Mouse (Mus musculus): Measurements from ENCODE around the gene Hic2. TPM values are rescaled to one million over a fixed set of nuclear protein-coding genes. Genes with fewer than 3 reads are reported as not detected.

Gene Hic2
- polyA plus RNA-seq, 1 experiment from 2014 or later, result 13.8 TPM

DNA sequence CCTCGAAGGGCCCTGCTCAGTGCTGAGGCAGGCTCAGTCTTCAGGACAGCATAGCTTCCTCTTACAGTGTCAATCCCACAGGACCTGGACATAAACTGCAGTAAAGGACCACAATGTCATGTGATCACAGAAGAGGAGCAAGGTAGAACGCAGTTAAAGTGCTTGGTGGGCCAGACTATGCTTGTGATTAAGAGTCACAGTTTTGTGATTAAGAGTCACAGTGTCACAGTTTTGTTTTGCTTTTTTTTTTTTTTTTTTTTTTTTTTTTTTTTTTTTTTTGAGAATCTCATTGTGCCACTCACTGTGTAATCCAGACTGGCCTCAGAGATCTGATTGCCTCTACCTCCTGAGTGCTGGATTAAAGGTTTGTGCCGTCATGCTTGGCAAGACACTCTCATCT, 32.7 kb downstream of the Hic2 start:
- 83% methylated on average over 3 of the region's 3 CpGs for WGBS

DNA sequence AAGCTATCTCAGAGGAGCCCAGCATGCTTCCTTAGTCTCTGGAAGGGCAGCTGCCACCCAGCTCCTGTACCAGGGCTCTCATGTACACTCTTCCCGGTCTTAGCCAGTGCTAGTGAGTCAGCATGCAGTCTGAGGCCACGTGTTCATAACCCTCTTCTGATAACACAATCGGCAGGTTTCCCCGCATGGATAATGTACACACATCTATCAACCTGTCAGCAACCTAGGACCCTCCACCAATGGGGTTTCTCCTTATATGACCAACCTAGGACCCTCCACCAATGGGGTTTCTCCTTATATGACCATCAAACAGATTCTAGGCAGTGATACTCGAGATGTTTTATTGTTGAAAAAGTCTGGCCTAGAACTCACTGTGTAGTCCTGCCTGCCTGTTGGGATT, 34.6 kb downstream of the Hic2 start:
- Histone ChIP-seq H3K27ac (no peak overlapping the region), H3K36me3 (no peaks in the 10 kb centered on the region), H3K4me1 (no peaks in the 10 kb centered on the region), H3K4me2 (replicated peaks) (no peak overlapping the region), H3K9me3 (replicated peaks) (0 out of 2 replicates have a peak, but pooled peaks cover 11% of the 10 kb centered on the region), H3K4me3 (no peak overlapping the region), H3K27me3 (no peaks in the 10 kb centered on the region), H3K9ac (no peak overlapping the region)
- WGBS, result 68% methylated on average over 5 of the region's 5 CpGs
- ATAC-seq (ENCODE audit: low FRiP score), result peak; percentile 21; the same call in 1 of the 2 replicates

More for the DNA sequence above, 32.7 kb downstream of the Hic2 start:
- no peaks in the 10 kb centered on the region for H3K4me1 ChIP-seq
- no peak overlapping the region for H3K9ac ChIP-seq
- H3K27me3 ChIP-seq, result no peaks in the 10 kb centered on the region
- H3K36me3 ChIP-seq, result peaks cover 11% of the 10 kb centered on the region
- H3K9me3 ChIP-seq (replicated peaks), result 0 out of 2 replicates have a peak, but pooled peaks cover 11% of the 10 kb centered on the region
- H3K4me2 ChIP-seq (replicated peaks), result no peak overlapping the region
- no peak overlapping the region for H3K4me3 ChIP-seq
- ATAC-seq (ENCODE audit: low FRiP score), result no peak
- H3K27ac ChIP-seq, result no peak overlapping the region

DNA sequence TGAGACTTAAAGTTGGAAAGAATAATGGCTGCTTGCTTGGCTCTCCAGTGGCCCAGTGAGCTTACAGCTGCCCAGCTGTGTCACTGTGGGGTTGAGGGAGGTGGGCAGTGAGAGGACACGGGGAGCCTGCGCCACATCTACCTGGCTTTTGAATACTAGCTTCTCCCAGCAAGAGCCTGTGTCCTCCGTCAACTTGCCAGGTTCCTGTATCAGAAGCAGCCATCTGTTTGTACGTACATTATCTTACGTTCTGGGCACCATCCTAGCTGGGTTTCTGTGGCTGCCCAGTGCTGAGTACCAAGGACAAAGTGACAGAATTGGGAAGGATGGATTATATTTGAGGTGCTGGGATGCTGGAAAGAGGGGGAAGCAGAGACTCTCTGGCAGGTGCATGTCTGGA, 36.5 kb downstream of the Hic2 start:
- H3K27me3 ChIP-seq, result no peaks in the 10 kb centered on the region
- no peak overlapping the region for H3K4me3 ChIP-seq
- no peak overlapping the region for H3K4me2 ChIP-seq (replicated peaks)
- no peaks in the 10 kb centered on the region for H3K4me1 ChIP-seq
- 93% methylated on average over 5 of the region's 5 CpGs for WGBS
- no peaks in the 10 kb centered on the region for H3K36me3 ChIP-seq
- H3K9me3 ChIP-seq (replicated peaks), result 0 out of 2 replicates have a peak, but pooled peaks cover 11% of the 10 kb centered on the region
- H3K9ac ChIP-seq, result no peak overlapping the region
- ATAC-seq (ENCODE audit: low FRiP score), result no peak
- H3K27ac ChIP-seq, result no peak overlapping the region

DNA sequence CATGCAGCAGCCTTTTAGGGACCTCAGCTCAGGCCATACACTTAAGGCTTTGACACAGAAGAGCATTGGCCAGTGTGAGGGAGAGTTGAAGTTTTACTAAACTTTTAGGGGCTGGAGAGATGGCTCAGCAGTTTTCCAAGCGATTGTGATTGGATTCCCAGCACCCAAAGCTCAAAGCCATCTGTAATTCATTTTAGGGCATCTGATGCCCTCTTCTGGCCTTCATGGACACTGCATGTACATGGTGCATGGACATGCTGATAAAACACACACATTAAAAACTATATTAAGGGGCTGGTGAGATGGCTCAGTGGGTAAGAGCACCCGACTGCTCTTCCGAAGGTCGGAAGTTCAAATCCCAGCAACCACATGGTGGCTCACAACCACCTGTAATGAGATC, 37.8 kb downstream of the Hic2 start:
- Histone ChIP-seq H3K27ac (no peak overlapping the region), H3K36me3 (no peaks in the 10 kb centered on the region), H3K4me3 (no peak overlapping the region), H3K4me2 (replicated peaks) (no peak overlapping the region), H3K9me3 (replicated peaks) (0 out of 2 replicates have a peak, but pooled peaks cover 11% of the 10 kb centered on the region), H3K27me3 (no peaks in the 10 kb centered on the region), H3K4me1 (peaks cover under 1% of the 10 kb centered on the region; the same call in 1 of the 2 replicates), H3K9ac (no peak overlapping the region)
- ATAC-seq (ENCODE audit: low FRiP score), result no peak
- 73% methylated on average over 4 of the region's 4 CpGs for WGBS

DNA sequence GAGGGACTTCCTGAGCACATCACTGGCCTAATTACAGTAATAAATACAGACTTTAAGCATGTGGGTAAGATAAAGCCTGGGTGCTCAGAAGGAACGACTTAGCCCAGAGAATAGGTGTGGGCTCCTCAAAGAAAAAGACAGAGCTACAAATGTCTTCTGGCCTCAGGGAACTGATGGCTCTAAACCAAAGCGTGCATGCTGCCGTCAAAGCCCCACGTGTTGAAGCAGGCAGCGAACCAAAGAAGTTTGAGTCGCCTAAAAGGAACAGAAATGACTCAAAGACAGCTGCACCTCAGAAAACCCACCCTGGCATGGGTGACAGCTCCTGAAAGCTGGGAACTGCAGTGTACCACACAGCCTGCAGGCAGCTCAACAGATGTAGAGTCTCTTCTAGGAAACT, 38.5 kb downstream of the Hic2 start:
- H3K9me3 ChIP-seq (replicated peaks), result 0 out of 2 replicates have a peak, but pooled peaks cover 11% of the 10 kb centered on the region
- ATAC-seq (ENCODE audit: low FRiP score), result no peak
- peaks cover 4% of the 10 kb centered on the region for H3K27me3 ChIP-seq
- H3K36me3 ChIP-seq, result no peaks in the 10 kb centered on the region
- no peak overlapping the region for H3K4me3 ChIP-seq
- H3K9ac ChIP-seq, result no peak overlapping the region
- no peak overlapping the region for H3K27ac ChIP-seq
- H3K4me2 ChIP-seq (replicated peaks), result no peak overlapping the region
- WGBS, result 86% methylated on average over 6 of the region's 6 CpGs
- peaks cover 8% of the 10 kb centered on the region for H3K4me1 ChIP-seq

DNA sequence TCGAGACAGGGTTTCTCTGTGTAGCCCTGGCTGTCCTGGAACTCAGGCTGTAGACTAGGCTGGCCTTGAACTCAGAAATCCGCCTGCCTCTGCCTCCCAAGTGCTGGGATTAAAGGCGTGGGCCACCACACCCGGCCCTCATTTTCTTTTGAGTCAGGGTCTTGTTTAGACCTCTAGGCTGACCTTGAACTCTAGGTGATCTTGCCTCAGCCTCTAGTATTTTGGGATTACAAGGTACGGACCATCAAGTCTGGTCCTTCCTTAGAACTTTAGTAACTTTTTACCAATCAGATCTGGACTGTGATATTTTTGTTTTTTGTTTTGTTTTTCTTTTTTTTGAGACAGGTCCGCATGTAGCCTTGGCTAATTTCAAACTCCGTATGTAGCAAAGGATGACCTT, 42.3 kb downstream of the Hic2 start, which contains the start of gene Tmem191c:
TSS of gene Tmem191c (plus strand) at position 357 of the 400 bp plus-strand sequence.
- Histone ChIP-seq H3K27me3 (peaks cover 37% of the 10 kb centered on the region), H3K4me1 (peaks cover 22% of the 10 kb centered on the region), H3K27ac (peak within 1 kb of the TSS; percentile 75), H3K4me3 (peak within 1 kb of the TSS; percentile 49), H3K4me2 (replicated peaks) (peak within 1 kb of the TSS; percentile 84), H3K9me3 (replicated peaks) (0 out of 2 replicates have a peak, but pooled peaks cover 5% of the 10 kb centered on the region), H3K36me3 (peaks cover 18% of the 10 kb centered on the region), H3K9ac (peak within 1 kb of the TSS; percentile 59)
- WGBS, result 56% methylated on average over 7 of the region's 7 CpGs
- no peak for ATAC-seq (ENCODE audit: low FRiP score)

DNA sequence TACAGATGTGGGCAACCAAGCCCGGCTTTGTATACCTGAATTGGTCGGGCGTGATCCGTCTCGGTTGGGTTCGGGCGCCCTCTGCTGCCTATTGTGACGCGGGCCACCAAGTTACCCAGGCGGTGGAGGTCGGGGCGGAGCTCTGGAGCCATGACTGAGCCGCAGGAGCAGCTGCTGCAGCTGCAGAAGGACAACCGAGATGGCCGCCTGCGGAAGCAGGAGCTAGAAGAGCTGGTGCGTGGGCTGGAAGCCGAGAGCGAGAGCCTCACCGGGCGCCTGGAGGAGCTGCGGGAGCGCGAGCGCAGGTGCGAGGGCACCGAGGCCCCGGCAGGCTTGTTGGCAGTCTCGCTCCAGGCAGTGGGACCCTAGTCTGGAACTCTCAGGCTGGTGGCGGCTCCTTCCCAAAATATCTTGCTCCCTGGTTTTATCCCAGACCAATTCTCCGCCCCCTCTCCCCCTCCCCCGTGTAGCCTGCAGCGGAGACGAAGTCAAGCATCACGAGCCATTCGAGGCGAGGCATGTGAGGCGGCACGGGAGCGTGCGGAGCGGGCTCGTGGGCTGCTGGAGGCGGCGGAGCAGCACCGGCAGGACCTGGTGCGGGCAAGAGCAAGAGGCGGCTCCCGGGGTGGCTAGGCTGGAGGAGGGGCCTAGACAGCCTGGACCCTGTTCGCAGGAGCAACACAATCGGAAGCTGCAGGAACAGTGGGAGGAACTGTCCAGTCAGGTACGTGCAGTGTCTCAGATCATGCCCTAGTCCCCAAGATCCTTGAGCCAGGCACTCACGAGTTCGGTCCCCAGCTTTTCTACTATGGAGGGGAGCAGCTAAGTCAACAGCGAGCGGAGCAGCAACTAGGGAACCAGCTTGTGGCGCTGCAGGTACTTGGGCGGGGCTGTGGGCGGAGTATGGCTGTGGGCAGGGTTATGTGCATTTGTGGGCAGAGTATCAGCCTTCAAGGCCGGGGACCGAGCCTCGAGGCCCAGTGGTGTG, 43.1 kb downstream of the Hic2 start:
- peak; percentile 89 for ATAC-seq (ENCODE audit: low FRiP score)
- peak overlapping the region; percentile 75 for H3K27ac ChIP-seq
- WGBS, result under 1% methylated on average over 62 of the region's 62 CpGs

DNA sequence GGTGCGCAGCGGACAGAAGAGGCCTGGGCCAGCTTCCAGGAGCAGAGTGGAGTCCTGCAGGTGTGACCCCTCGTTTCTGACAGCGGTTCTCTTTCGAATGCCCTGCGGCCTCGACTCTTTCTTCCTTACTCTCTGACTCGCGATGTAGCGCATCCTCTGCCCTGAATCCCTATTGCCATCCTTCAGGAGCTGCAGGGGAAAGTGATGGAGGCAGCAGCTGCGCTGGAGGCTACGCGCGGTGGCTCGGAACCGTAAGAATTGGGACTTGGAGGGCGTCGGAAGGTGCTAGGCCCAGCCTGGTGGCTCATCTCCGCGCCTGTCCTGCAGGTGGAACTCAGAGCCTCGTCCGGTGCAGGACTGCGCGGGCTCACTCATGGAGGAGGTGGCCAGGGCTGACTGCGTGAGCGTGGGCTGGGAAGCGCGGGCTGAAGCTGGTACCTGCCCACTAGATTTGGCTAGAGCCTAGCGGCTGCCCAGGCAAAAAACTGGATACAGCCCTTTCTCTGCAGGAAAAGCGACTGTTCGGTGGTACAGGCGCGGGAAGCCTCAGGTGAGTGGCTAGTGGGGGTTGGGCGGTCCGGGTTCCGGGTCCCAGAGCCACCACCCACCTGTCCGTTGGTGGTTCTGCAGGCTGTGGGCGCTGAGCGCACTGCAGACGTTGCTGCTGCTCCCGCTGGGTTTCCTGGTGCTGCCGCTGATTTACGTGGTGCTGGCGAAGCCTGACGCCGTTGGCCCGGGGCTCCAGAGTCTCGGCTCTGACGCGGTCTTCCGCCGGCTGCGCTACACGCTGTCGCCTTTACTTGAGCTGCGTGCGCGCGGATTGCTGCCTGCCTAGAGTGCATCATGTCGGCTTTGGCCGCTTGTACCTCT, 44.2 kb downstream of the Hic2 start:
- peak overlapping the region; percentile 29 for H3K9ac ChIP-seq
- peak; percentile 20; the same call in 1 of the 2 replicates for ATAC-seq (ENCODE audit: low FRiP score)
- WGBS, result 3% methylated on average over 61 of the region's 61 CpGs

More for the DNA sequence above, 43.1 kb downstream of the Hic2 start:
- H3K4me1 ChIP-seq, result peaks cover 22% of the 10 kb centered on the region
- peaks cover 24% of the 10 kb centered on the region for H3K36me3 ChIP-seq
- peak overlapping the region; percentile 59 for H3K9ac ChIP-seq
- no peaks in the 10 kb centered on the region for H3K9me3 ChIP-seq (replicated peaks)
- peak overlapping the region; percentile 84 for H3K4me2 ChIP-seq (replicated peaks)
- H3K4me3 ChIP-seq, result peak overlapping the region; percentile 49
- H3K27me3 ChIP-seq, result peaks cover 37% of the 10 kb centered on the region

DNA sequence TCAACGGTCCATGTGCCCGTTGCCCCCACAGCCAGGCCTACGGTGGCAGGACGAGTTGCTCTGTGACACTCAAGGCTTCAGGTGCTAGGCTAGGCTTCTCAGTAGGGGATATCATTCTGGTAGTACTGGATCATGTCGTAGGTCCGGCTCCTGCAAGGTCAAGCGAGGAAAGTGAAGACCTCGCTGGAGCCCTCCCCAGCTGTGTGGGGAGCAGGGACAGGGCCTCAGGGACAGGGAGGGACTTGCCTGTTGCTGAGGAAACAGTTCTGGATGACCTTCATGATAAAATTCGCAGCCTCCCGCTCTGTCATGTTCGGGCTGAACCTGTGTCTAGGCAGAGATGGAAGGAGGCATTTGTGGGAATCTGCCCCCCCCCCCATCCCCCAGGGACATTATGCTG, 47.1 kb downstream of the Hic2 start:
- H3K27ac ChIP-seq, result no peak overlapping the region
- ATAC-seq (ENCODE audit: low FRiP score), result no peak
- peaks cover 22% of the 10 kb centered on the region for H3K4me1 ChIP-seq
- H3K27me3 ChIP-seq, result peaks cover 37% of the 10 kb centered on the region
- H3K4me3 ChIP-seq, result no peak overlapping the region
- 93% methylated on average over 11 of the region's 11 CpGs for WGBS
- H3K36me3 ChIP-seq, result peaks cover 62% of the 10 kb centered on the region
- no peaks in the 10 kb centered on the region for H3K9me3 ChIP-seq (replicated peaks)
- no peak overlapping the region for H3K4me2 ChIP-seq (replicated peaks)
- no peak overlapping the region for H3K9ac ChIP-seq

More for the DNA sequence above, 44.2 kb downstream of the Hic2 start:
- Histone ChIP-seq H3K4me2 (replicated peaks) (peak overlapping the region; percentile 84), H3K9me3 (replicated peaks) (no peaks in the 10 kb centered on the region), H3K27me3 (peaks cover 37% of the 10 kb centered on the region), H3K27ac (no peak overlapping the region), H3K4me1 (peaks cover 22% of the 10 kb centered on the region), H3K36me3 (peaks cover 36% of the 10 kb centered on the region), H3K4me3 (peak overlapping the region; percentile 49)

DNA sequence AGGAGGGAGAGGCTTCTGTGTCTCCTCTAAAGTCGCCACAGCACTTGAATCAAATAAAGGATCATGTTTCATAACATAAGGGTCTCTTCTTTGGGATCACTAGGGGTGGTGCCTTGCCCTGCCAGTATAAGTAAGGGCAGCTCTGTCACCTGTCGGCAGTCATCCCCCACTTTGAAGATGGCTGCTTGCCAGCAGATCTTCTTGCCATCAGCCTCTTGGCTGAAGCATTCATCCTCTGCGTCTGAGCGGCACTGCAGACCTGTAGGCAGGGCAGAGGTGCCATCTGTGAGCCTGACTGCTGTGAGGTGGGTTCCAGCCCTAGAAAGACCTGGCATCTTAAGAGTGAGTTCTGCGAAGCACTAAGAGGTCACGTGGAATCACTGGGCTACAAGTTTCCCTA, 49.8 kb downstream of the Hic2 start:
- H3K9ac ChIP-seq, result no peak overlapping the region
- H3K4me2 ChIP-seq (replicated peaks), result no peak overlapping the region
- H3K27ac ChIP-seq, result no peak overlapping the region
- H3K4me1 ChIP-seq, result peaks cover 1% of the 10 kb centered on the region; the same call in 1 of the 2 replicates
- WGBS, result 83% methylated on average over 6 of the region's 6 CpGs
- H3K27me3 ChIP-seq, result peaks cover 20% of the 10 kb centered on the region
- H3K36me3 ChIP-seq, result peaks cover 86% of the 10 kb centered on the region
- H3K4me3 ChIP-seq, result no peak overlapping the region
- H3K9me3 ChIP-seq (replicated peaks), result no peaks in the 10 kb centered on the region
- no peak for ATAC-seq (ENCODE audit: low FRiP score)

DNA sequence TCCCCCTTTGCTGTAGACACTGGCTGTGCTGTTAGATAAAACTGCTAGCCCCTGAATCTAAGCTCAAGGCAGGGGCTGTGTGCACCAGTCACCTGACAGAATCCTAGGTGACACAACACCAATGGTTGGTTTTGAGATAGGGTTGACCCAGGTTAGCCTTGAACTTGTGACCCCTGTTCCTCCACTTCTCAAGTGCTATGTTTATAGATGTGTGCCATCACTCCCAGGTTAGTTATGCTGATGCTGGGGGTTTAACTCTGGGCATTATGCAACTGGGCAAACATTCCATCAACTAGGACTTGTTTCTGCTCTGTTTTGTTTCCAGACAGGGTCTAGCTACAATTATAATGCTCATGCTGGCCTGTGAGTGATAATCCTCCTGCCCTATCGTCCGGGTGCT, 53.7 kb downstream of the Hic2 start:
- Histone ChIP-seq H3K4me3 (no peak overlapping the region), H3K4me1 (no peaks in the 10 kb centered on the region), H3K27me3 (no peaks in the 10 kb centered on the region), H3K9me3 (replicated peaks) (no peaks in the 10 kb centered on the region), H3K4me2 (replicated peaks) (no peak overlapping the region), H3K27ac (no peak overlapping the region), H3K36me3 (peaks cover 84% of the 10 kb centered on the region), H3K9ac (no peak overlapping the region)
- WGBS, result 91% methylated on average over 2 of the region's 2 CpGs
- ATAC-seq (ENCODE audit: low FRiP score), result no peak

DNA sequence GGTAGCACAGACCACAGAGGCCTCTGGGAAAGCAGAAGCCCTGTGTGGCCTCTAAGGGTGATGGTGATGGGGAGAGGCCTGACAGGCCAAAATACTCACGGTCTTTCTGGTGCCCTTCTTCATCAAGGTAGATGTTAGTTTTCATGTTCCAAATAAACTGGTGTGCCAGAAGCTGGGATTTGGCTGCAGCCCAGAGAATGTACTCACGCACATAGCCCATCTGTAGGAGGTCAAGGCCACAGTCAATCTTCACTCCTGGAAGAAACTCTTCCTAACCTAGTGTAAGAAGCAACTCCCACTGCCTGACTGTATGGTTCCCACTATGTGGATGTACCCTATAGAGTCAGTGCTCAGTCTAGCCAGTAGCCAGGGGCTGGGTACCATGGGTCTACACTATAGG, 57.6 kb downstream of the Hic2 start:
- no peaks in the 10 kb centered on the region for H3K27me3 ChIP-seq
- WGBS, result 90% methylated on average over 2 of the region's 2 CpGs
- no peaks in the 10 kb centered on the region for H3K9me3 ChIP-seq (replicated peaks)
- H3K27ac ChIP-seq, result no peak overlapping the region
- no peaks in the 10 kb centered on the region for H3K4me1 ChIP-seq
- ATAC-seq (ENCODE audit: low FRiP score), result no peak
- H3K4me3 ChIP-seq, result no peak overlapping the region
- no peak overlapping the region for H3K9ac ChIP-seq
- H3K36me3 ChIP-seq, result peaks cover 71% of the 10 kb centered on the region
- H3K4me2 ChIP-seq (replicated peaks), result no peak overlapping the region
